ENCODE assay signal across 12 mouse cellular contexts in the genomic region with DNA sequence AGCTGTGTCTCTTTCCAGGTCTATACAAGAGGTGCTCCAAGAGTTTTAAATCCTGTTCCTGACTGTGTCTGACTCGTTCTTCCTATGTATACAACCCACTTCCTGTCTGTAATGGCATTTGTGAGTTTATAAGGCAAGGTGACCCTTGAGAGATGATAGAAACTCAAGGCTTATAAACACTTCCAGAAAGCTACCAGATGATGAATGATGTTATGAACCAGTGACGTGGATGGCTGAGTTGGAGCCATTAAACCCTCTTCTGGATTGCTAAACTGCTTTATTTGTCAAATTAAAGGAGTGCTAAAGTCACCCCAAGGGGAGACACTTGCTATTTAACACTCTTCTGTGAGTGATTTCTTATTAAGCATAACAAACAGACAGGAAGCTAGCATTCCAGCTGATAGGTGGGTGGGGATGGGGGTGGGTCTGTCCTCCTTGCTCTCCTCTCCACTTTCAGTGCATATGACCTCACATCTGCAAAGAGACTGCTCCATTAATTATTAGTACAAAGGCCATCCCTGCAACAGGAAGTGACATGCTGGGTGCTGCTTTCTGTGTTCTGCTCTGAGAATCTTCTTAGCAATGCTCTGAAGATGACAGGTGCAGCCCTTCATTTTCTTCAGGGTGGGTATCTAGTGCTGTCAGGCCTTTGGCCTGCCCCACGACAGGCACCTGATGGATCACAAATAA. TPM values are rescaled to one million over a fixed set of nuclear protein-coding genes. Genes with fewer than 3 reads are reported as not detected.
A peak's percentile ranks its signal among the peaks of the same experiment; 100 is the strongest.
DNase-seq lines count a peak whose midpoint lies in the region; ATAC-seq and TF ChIP-seq lines count a peak whose summit lies in the region.
"Had no signal": no experiment of that assay in that cellular context is flagged by ENCODE, and none has a peak within 500 bp of the region (broad histone marks: within the 10 kb centered on the region; RNA-seq: fewer than 3 reads in every experiment).

No protein-coding gene starts in this region.

- DNase-seq in liver, postnatal 0 days = no peak
- DNase-seq in liver, embryonic 11.5 days (ENCODE audit: low spot score) = no peak
- peak; percentile 58 for DNase-seq in ZHBTc4 (ENCODE audit: low read depth, low spot score)
- no peak for DNase-seq in forebrain, postnatal 0 days
- DNase-seq in midbrain, embryonic 14.5 days = peak; percentile 32
- DNase-seq in cerebellum, adult 8-10 months = no peak
- no peak for DNase-seq in spleen, postnatal 36 days (ENCODE audit: low spot score in 2 of 2)
- DNase-seq: adrenal gland, postnatal 14 days had no signal

- 46% methylated on average over 3 of the region's 3 CpGs for WGBS in liver, postnatal 0 days (ENCODE audit: insufficient replicate concordance)
- 46% methylated on average over 3 of the region's 3 CpGs for WGBS in liver, embryonic 11.5 days
- 37% methylated on average over 3 of the region's 3 CpGs for whole genome bisulfite sequencing in forebrain, postnatal 0 days
- WGBS in midbrain, embryonic 14.5 days = 57% methylated on average over 3 of the region's 3 CpGs

- H3K27me3 ChIP-seq in liver, postnatal 0 days (ENCODE audit: insufficient read depth, low read length) = no peaks in the 10 kb centered on the region
- no peaks in the 10 kb centered on the region for H3K27me3 ChIP-seq in liver, embryonic 11.5 days (replicated peaks; ENCODE audit: control insufficient read depth, insufficient read depth, low read length)
- H3K27me3 ChIP-seq in forebrain, postnatal 0 days (ENCODE audit: insufficient read depth, low read length) = no peaks in the 10 kb centered on the region
- no peaks in the 10 kb centered on the region for H3K27me3 ChIP-seq in midbrain, embryonic 14.5 days (ENCODE audit: control insufficient read depth, insufficient read depth, low read length)
- H3K27me3 ChIP-seq: CH12.LX; heart, embryonic 13.5 days; liver, embryonic 12.5 days had no signal

- H3K36me3 ChIP-seq in liver, postnatal 0 days (replicated peaks; ENCODE audit: insufficient read depth, low read length) = no peaks in the 10 kb centered on the region
- H3K36me3 ChIP-seq in liver, embryonic 11.5 days (ENCODE audit: control insufficient read depth, insufficient read depth, low read length) = no peaks in the 10 kb centered on the region
- H3K36me3 ChIP-seq in forebrain, postnatal 0 days (ENCODE audit: insufficient read depth) = no peaks in the 10 kb centered on the region
- no peaks in the 10 kb centered on the region for H3K36me3 ChIP-seq in midbrain, embryonic 14.5 days (ENCODE audit: control insufficient read depth, insufficient read depth, low read length)
- H3K36me3 ChIP-seq: heart, embryonic 13.5 days; liver, embryonic 12.5 days had no signal

- H3K4me3 ChIP-seq in liver, postnatal 0 days (ENCODE audit: low read depth, low read length) = no peak overlapping the region
- H3K4me3 ChIP-seq in liver, embryonic 11.5 days (ENCODE audit: low read depth, low read length) = no peak overlapping the region
- no peak overlapping the region for H3K4me3 ChIP-seq in forebrain, postnatal 0 days (ENCODE audit: low read depth, low read length)
- H3K4me3 ChIP-seq in midbrain, embryonic 14.5 days (replicated peaks; ENCODE audit: low read depth, low read length) = no peak overlapping the region
- H3K4me3 ChIP-seq: heart, embryonic 13.5 days; layer of hippocampus, adult 2 months; liver, embryonic 12.5 days had no signal

- H3K9me3 ChIP-seq in liver, postnatal 0 days (ENCODE audit: low read length) = no peaks in the 10 kb centered on the region
- H3K9me3 ChIP-seq in liver, embryonic 11.5 days (ENCODE audit: control insufficient read depth, low read length) = no peaks in the 10 kb centered on the region
- H3K9me3 ChIP-seq in forebrain, postnatal 0 days (ENCODE audit: low read length) = no peaks in the 10 kb centered on the region
- H3K9me3 ChIP-seq in midbrain, embryonic 14.5 days (ENCODE audit: control insufficient read depth, low read length) = no peaks in the 10 kb centered on the region
- H3K9me3 ChIP-seq: heart, embryonic 13.5 days; liver, embryonic 12.5 days had no signal

- H3K27ac ChIP-seq in liver, postnatal 0 days (ENCODE audit: low read depth) = no peak overlapping the region
- no peak overlapping the region; the same call in 1 of the 2 replicates for H3K27ac ChIP-seq in liver, embryonic 11.5 days (ENCODE audit: low read depth, low read length)
- H3K27ac ChIP-seq in forebrain, postnatal 0 days (ENCODE audit: low read depth, low read length) = no peak overlapping the region
- H3K27ac ChIP-seq in midbrain, embryonic 14.5 days (replicated peaks; ENCODE audit: low read depth, low read length) = peak overlapping the region; percentile 32; the same call in 1 of the 2 replicates
- H3K27ac ChIP-seq: heart, embryonic 13.5 days; layer of hippocampus, adult 2 months; liver, embryonic 12.5 days had no signal

- H3K4me1 ChIP-seq in liver, postnatal 0 days (ENCODE audit: insufficient read depth) = no peaks in the 10 kb centered on the region
- H3K4me1 ChIP-seq in liver, embryonic 11.5 days (replicated peaks; ENCODE audit: control insufficient read depth, insufficient read depth, low read length) = no peaks in the 10 kb centered on the region; the same call in 1 of the 2 replicates
- no peaks in the 10 kb centered on the region; the same call in 1 of the 2 replicates for H3K4me1 ChIP-seq in forebrain, postnatal 0 days (ENCODE audit: insufficient read depth)
- H3K4me1 ChIP-seq in midbrain, embryonic 14.5 days (ENCODE audit: control insufficient read depth, insufficient read depth, low read length) = 0 out of 2 replicates have a peak, but pooled peaks cover 3% of the 10 kb centered on the region
- H3K4me1 ChIP-seq: liver, embryonic 12.5 days had no signal

- no peak for TF ChIP-seq EP300 in liver, postnatal 0 days (IDR thresholded peaks at IDR 0.05; ENCODE audit: low read depth)

- H3K9ac ChIP-seq in liver, postnatal 0 days (replicated peaks) = no peak overlapping the region
- no peak overlapping the region for H3K9ac ChIP-seq in liver, embryonic 11.5 days (ENCODE audit: low read depth, low read length)
- H3K9ac ChIP-seq in forebrain, postnatal 0 days = no peak overlapping the region
- no peak overlapping the region for H3K9ac ChIP-seq in midbrain, embryonic 14.5 days (replicated peaks; ENCODE audit: low read length)
- H3K9ac ChIP-seq: heart, embryonic 13.5 days; liver, embryonic 12.5 days had no signal

- TF ChIP-seq CTCF in liver, postnatal 0 days (IDR thresholded peaks at IDR 0.05; ENCODE audit: low read depth) = no peak
- no peak for TF ChIP-seq CTCF in forebrain, postnatal 0 days (IDR thresholded peaks at IDR 0.05; ENCODE audit: low read depth)

- H3K4me2 ChIP-seq in liver, postnatal 0 days (ENCODE audit: low read depth, low read length) = no peak overlapping the region
- no peak overlapping the region for H3K4me2 ChIP-seq in liver, embryonic 11.5 days
- no peak overlapping the region for H3K4me2 ChIP-seq in forebrain, postnatal 0 days (ENCODE audit: low read depth)
- no peak overlapping the region for H3K4me2 ChIP-seq in midbrain, embryonic 14.5 days (ENCODE audit: low read length)
- H3K4me2 ChIP-seq: heart, embryonic 13.5 days; liver, embryonic 12.5 days had no signal

- peak; percentile 49; the same call in 1 of the 2 replicates for ATAC-seq in liver, postnatal 0 days
- no peak for ATAC-seq in liver, embryonic 11.5 days (replicated peaks; ENCODE audit: low FRiP score)
- ATAC-seq in forebrain, postnatal 0 days = peak; percentile 23; the same call in 1 of the 2 replicates
- ATAC-seq in midbrain, embryonic 14.5 days (ENCODE audit: low FRiP score, low TSS enrichment) = peak; percentile 50; the same call in 1 of the 2 replicates
- ATAC-seq: liver, embryonic 12.5 days had no signal

RNA-seq across cellular contexts. Expression of gene Kl, which starts 58.2 kb away (rescaled TPM):
- 0.05 and 0.08 TPM in 2 replicates for polyA plus RNA-seq in liver, postnatal 0 days (2015; fragmentation: Nextera tagmentation; extraction: Ambion mirVana)
- not detected in 2 replicates for polyA plus RNA-seq in liver, embryonic 11.5 days (2014; fragmentation: Nextera tagmentation; extraction: Ambion mirVana)
- total RNA-seq in forebrain, postnatal 0 days (2014; rRNA removed) = 1.5 TPM in 2 replicates
- polyA plus RNA-seq in forebrain, postnatal 0 days (2015; fragmentation: Nextera tagmentation; extraction: Ambion mirVana) = 0.40 and 0.61 TPM in 2 replicates
- polyA plus RNA-seq in midbrain, embryonic 14.5 days (2014; fragmentation: Nextera tagmentation; extraction: Ambion mirVana) = 0.59 and 0.91 TPM in 2 replicates
- total RNA-seq: CH12.LX had no signal
- polyA plus RNA-seq: liver, embryonic 12.5 days had no signal

Comparison
In these comparisons a context has a peak if more than half of its experiments do, and no peak if none do; other contexts are left out.
1. DNase-seq: peak in ZHBTc4 (single experiment) and midbrain, embryonic 14.5 days (single experiment); none in liver, postnatal 0 days (single experiment), liver, embryonic 11.5 days (single experiment), forebrain, postnatal 0 days (single experiment), cerebellum, adult 8-10 months (single experiment) and spleen, postnatal 36 days (0 of 2).